Mouse (Mus musculus) kidney, adult 2 months (tissue): Measurements from ENCODE around the gene Slc35f4.

Experiments
- CTCF ChIP-seq: fragments of 200-500 bp; conservative IDR thresholded peaks from 2 replicates; pipeline ENCODE4 v1.5.1; 2011; ENCODE audit warnings: low read depth, mild to moderate bottlenecking, control low read depth, low read length, moderate library complexity, mixed read lengths; ENCODE audit not compliant: insufficient read depth, insufficient read length
- POLR2A ChIP-seq: fragments of 200-500 bp; IDR thresholded peaks from one replicate; pipeline ENCODE4 v1.6.1; 2011; ENCODE audit warnings: low read depth, low read length, control low read depth

DNA sequence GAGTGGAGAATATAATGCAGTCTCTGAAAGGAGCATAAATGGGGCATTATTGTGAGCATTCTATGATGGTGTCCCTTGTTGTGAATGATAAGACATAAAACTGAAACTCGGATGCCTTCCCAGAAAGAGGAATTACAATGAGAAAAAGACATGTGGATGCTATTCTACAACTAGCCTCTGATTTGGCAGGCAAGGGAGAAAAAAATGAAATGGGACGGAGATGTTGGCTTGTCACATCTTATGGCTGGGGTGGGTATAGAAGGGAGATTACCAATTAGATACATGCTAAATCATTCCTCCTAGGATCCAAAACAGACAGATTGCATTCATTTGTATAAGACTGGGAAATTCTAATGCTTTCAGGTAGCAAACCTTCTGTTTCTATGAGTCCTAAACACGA is 65.0 kb downstream of the Slc35f4 start:
- TF ChIP-seq CTCF = no peak
- no peak for TF ChIP-seq POLR2A
